Mouse (Mus musculus) ES-E14 (cell line): Measurements from ENCODE around the gene Camsap1.

Source experiments
- CHD2 ChIP-seq: IDR thresholded peaks from 2 replicates; pipeline ENCODE4 v1.6.1; 2014; ENCODE audit warnings: mild to moderate bottlenecking, low read depth, low read length, inconsistent platforms
- HCFC1 ChIP-seq: IDR thresholded peaks from 2 replicates; pipeline ENCODE4 v1.6.1; 2012; ENCODE audit warnings: low read length, inconsistent platforms, borderline replicate concordance; ENCODE audit not compliant: insufficient read depth
- MAFK ChIP-seq: IDR thresholded peaks from 2 replicates; pipeline ENCODE4 v1.6.1; 2014; ENCODE audit warnings: mild to moderate bottlenecking, low read depth, low read length, inconsistent platforms; ENCODE audit not compliant: insufficient read depth
- ZC3H11A ChIP-seq: IDR thresholded peaks from 2 replicates; pipeline ENCODE4 v1.6.1; 2012; ENCODE audit warnings: low read depth, mild to moderate bottlenecking, inconsistent platforms, low read length, borderline replicate concordance
- ZNF384 ChIP-seq: IDR thresholded peaks from 2 replicates; pipeline ENCODE4 v1.6.1; 2012; ENCODE audit warnings: low read depth, low read length, inconsistent platforms

DNA sequence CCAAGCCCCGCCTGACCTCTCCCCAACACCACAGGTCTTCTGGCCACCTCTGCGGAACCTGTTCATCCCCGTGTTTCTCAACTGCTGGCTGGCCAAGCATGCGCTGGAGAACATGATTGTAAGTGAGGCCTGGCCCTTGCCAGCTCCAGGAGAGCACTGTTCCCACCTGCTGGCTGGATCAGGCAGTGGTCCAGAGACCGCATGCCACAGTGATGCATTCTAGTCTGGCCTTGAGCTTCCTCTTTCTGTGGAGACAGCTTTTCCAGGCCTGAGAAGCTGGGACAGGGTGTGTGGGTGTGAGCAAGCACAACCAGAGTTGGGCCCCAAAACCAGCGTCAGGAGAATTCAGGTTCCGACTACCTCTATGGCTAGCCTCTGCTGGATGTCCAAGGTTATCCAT, 90.6 kb downstream of the Camsap1 start:
- TF ChIP-seq ZNF384 (no peak), HCFC1 (no peak), ZC3H11A (no peak), CHD2 (no peak), MAFK (no peak)
